In genomic region chr16:80728739-80729138, GRCm38 (mm10) we compare ENCODE assay signal across 27 mouse cellular contexts.
"Had no signal": no experiment of that assay in that cellular context is flagged by ENCODE, and none has a peak within 500 bp of the region (broad histone marks: within the 10 kb centered on the region; RNA-seq: fewer than 3 reads in every experiment).

No protein-coding gene starts in this region.

- H3K27me3 ChIP-seq: heart, embryonic 12.5 days; hindbrain, embryonic 13.5 days; hindbrain, embryonic 15.5 days; kidney, embryonic 15.5 days; limb, embryonic 13.5 days; limb, embryonic 15.5 days; liver, embryonic 12.5 days had no signal

- H3K36me3 ChIP-seq: heart, embryonic 10.5 days; heart, embryonic 12.5 days; hindbrain, embryonic 13.5 days; hindbrain, embryonic 15.5 days; kidney, embryonic 15.5 days; limb, embryonic 13.5 days; limb, embryonic 15.5 days; liver, embryonic 12.5 days had no signal

- H3K27ac ChIP-seq: gastrocnemius, adult 2 months; heart, embryonic 10.5 days; hindbrain, embryonic 13.5 days; hindbrain, embryonic 15.5 days; hindbrain, postnatal 0 days; kidney, embryonic 15.5 days; kidney, postnatal 0 days; layer of hippocampus, adult 2 months; limb, embryonic 13.5 days; limb, embryonic 15.5 days; liver, embryonic 12.5 days; liver, embryonic 14.5 days had no signal

- DNase-seq: gastrocnemius, adult 2 months; gastrocnemius, postnatal 10 days; gastrocnemius, postnatal 25 days; heart, adult 18-20 months; heart, postnatal 10 days; heart, postnatal 36 days; kidney, adult 11 months; kidney, adult 2 months; kidney, adult 9 months; kidney, postnatal 14 days; kidney, postnatal 36 days; layer of hippocampus, adult 9-11 months; layer of hippocampus, postnatal 36 days; left cerebral cortex, postnatal 4 days had no signal

- H3K4me2 ChIP-seq: heart, embryonic 12.5 days; hindbrain, embryonic 13.5 days; hindbrain, embryonic 15.5 days; kidney, embryonic 15.5 days; limb, embryonic 13.5 days; limb, embryonic 15.5 days; liver, embryonic 12.5 days had no signal

- H3K4me3 ChIP-seq: gastrocnemius, adult 2 months; heart, embryonic 10.5 days; heart, embryonic 12.5 days; hindbrain, embryonic 13.5 days; hindbrain, embryonic 15.5 days; kidney, embryonic 15.5 days; layer of hippocampus, adult 2 months; limb, embryonic 13.5 days; limb, embryonic 15.5 days; liver, embryonic 12.5 days had no signal

- H3K9me3 ChIP-seq: heart, embryonic 10.5 days; heart, embryonic 12.5 days; hindbrain, embryonic 13.5 days; hindbrain, embryonic 15.5 days; kidney, embryonic 15.5 days; limb, embryonic 13.5 days; limb, embryonic 15.5 days; liver, embryonic 12.5 days had no signal

- H3K9ac ChIP-seq: heart, embryonic 12.5 days; hindbrain, embryonic 13.5 days; hindbrain, embryonic 15.5 days; kidney, embryonic 15.5 days; limb, embryonic 13.5 days; limb, embryonic 15.5 days; liver, embryonic 12.5 days; liver, embryonic 14.5 days had no signal

- ATAC-seq: hindbrain, postnatal 0 days; intestine, embryonic 16.5 days; liver, embryonic 12.5 days had no signal

- H3K4me1 ChIP-seq: heart, embryonic 10.5 days; heart, embryonic 12.5 days; hindbrain, embryonic 13.5 days; hindbrain, embryonic 15.5 days; kidney, embryonic 15.5 days; limb, embryonic 13.5 days; limb, embryonic 15.5 days; liver, embryonic 12.5 days had no signal
